Mouse (Mus musculus): Measurements from ENCODE around the gene Lysmd1. TPM values are rescaled to one million over a fixed set of nuclear protein-coding genes. Genes with fewer than 3 reads are reported as not detected.
"Not testable (repeated sequence)": the region's sequence is repeated elsewhere in the genome, so short reads cannot be mapped to it uniquely, and the experiment has no call there.

Gene Lysmd1
- total RNA-seq, 1 experiment, result 5.1 TPM

DNA sequence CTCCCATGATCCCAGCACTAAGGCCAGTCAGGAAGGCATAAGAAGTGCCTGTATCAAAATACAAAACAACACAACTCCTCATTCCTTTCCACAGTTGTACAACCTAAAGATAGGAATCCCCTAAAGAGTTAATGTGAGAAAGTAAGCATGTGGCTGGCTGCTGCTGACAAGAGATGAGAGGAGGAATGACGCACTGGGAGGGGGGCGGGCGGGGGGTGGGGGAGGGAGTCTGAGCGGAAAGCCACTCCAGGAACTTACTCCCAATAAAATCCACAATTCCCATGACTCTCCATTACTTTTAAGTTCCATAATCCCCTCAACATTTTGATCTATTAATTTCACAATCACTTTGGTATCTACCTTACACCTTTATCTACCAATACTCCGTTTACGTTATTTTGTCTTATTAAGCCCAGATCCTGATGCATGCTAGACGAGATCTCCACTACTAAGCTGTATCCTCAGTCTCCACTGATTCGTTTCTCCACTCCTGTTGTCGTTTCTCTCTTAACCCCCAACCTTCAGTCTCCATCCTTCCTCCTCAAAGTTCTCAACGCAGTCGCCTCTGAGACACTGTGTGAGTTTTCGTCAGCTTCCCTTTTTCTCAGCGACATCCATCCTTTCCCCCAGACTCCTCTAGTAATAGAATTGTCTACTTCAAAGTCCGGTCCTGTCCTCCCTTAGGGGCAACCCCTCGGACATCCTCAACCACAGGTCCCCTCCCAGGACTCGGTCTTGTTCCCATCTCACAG lies 28.1 kb upstream of the Lysmd1 start:
- Histone ChIP-seq H3K4me3 (ENCODE audit: insufficient read depth in 1 of 2, low read depth in 1 of 2, low read length in 2 of 2, poor library complexity in 1 of 2, severe bottlenecking in 1 of 2) (peak overlapping the region; percentile 85 to 89), H3K36me3 (ENCODE audit: control insufficient read depth, insufficient read depth, low read length, poor library complexity, severe bottlenecking) (peaks cover 5% of the 10 kb centered on the region; the same call in 1 of the 2 replicates), H3K9me3 (ENCODE audit: control insufficient read depth, insufficient read depth, low read depth, low read length) (no peaks in the 10 kb centered on the region), H3K4me1 (ENCODE audit: control insufficient read depth in 2 of 2, insufficient read depth in 2 of 2, low read length in 2 of 2, poor library complexity in 1 of 2) (peaks cover 0 to 1% of the 10 kb centered on the region in 2 experiments; a peak in 1 of 4 replicates), H3K27ac (ENCODE audit: insufficient read depth, low read depth, low read length, poor library complexity, severe bottlenecking) (peak overlapping the region; percentile 59), H3K9ac (ENCODE audit: insufficient read depth, low read depth, low read length, poor library complexity, severe bottlenecking) (peak overlapping the region; percentile 89)
- in situ Hi-C loops (cut with MboI; ENCODE audit: low sequenced_read_pairs in 2 of 2, unreplicated experiment in 2 of 2), result no loop called here
- no peak for TF ChIP-seq CHD2 (IDR thresholded peaks at IDR 0.05; ENCODE audit: low read depth, low read length)
- TF ChIP-seq HCFC1 (IDR thresholded peaks at IDR 0.05; ENCODE audit: borderline replicate concordance, insufficient read depth, low read length), result no peak
- TF ChIP-seq ZC3H11A (IDR thresholded peaks at IDR 0.05; ENCODE audit: borderline replicate concordance, low read depth, low read length), result no peak
- DNase-seq (ENCODE audit: low read depth, low spot score), result no peak

DNA sequence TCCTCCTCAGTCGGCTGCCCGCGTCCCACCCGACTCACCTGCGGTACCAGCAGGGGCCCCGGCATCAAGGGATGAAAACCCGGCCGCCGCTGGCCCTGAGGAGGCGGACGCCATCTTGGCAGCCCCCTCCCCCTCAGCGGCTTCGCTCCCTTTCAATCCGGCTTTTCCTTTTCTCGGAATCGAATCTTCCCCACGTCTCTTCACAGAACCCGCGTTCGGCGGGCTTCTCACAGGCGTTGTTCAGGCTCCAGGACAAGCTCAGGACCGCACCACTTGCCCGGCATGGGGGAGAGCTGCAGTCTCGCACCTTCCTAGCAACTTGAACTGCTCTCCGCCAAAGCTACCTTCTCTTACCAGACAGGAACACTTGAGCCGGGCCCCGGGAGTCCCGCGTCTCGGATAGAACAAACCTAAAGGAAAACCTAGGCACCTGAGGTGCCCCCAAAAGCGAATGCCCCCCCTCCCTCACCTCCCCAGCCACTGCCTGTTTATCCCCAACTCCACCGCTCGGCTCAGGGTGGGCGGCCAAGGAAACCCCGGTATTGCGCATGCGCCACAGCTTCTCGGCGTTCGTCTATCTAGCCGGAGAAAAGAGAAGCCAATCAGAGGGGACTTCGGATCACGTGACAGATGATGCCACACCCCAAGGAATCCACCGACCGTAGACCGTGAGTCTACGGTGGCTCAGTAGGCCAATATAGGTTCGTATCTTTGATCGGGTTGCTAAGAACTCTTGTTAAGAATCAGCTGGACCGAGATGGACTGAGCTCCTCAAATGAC lies 27.4 kb upstream of the Lysmd1 start, which contains the start of gene Pip5k1a:
TSS of gene Pip5k1a (minus strand) at position 593 of the 780 bp plus-strand sequence.
- H3K36me3 ChIP-seq (ENCODE audit: control insufficient read depth, insufficient read depth, low read length, poor library complexity, severe bottlenecking), result peaks cover 5% of the 10 kb centered on the region; the same call in 1 of the 2 replicates
- peaks cover 0 to 1% of the 10 kb centered on the region in 2 experiments; a peak in 1 of 4 replicates for H3K4me1 ChIP-seq (ENCODE audit: control insufficient read depth in 2 of 2, insufficient read depth in 2 of 2, low read length in 2 of 2, poor library complexity in 1 of 2)
- in situ Hi-C loops (cut with MboI; ENCODE audit: low sequenced_read_pairs in 2 of 2, unreplicated experiment in 2 of 2), result no loop called here
- TF ChIP-seq HCFC1 (IDR thresholded peaks at IDR 0.05; ENCODE audit: borderline replicate concordance, insufficient read depth, low read length), result peak; percentile 65; the same call in 1 of the 2 replicates
- TF ChIP-seq CHD2 (IDR thresholded peaks at IDR 0.05; ENCODE audit: low read depth, low read length), result no peak
- peak within 1 kb of the TSS; percentile 85 to 89 for H3K4me3 ChIP-seq (ENCODE audit: insufficient read depth in 1 of 2, low read depth in 1 of 2, low read length in 2 of 2, poor library complexity in 1 of 2, severe bottlenecking in 1 of 2)
- peak within 1 kb of the TSS; percentile 59 for H3K27ac ChIP-seq (ENCODE audit: insufficient read depth, low read depth, low read length, poor library complexity, severe bottlenecking)
- no peaks in the 10 kb centered on the region for H3K9me3 ChIP-seq (ENCODE audit: control insufficient read depth, insufficient read depth, low read depth, low read length)
- DNase-seq (ENCODE audit: low read depth, low spot score), result peak; percentile 96
- H3K9ac ChIP-seq (ENCODE audit: insufficient read depth, low read depth, low read length, poor library complexity, severe bottlenecking), result peak within 1 kb of the TSS; percentile 89

DNA sequence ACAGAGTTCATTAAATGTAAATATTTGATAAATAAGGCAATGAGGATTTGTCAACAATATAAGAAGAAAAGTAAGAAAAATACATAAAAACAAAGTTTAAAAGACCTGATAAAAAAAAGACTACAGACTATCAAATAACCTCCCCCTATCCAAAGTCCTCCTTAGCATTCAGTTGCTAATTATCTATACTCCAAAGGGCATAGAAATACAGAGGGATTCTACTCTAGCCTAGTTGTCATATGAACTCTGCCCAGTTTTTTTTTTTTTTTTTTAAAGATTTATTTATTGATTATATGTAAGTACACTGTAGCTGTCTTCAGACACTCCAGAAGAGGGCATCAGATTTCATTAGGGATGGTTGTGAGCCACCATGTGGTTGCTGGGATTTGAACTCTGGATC lies 26.6 kb upstream of the Lysmd1 start:
- H3K9ac ChIP-seq (ENCODE audit: insufficient read depth, low read depth, low read length, poor library complexity, severe bottlenecking); H3K9me3 ChIP-seq (ENCODE audit: control insufficient read depth, insufficient read depth, low read depth, low read length); H3K36me3 ChIP-seq (ENCODE audit: control insufficient read depth, insufficient read depth, low read length, poor library complexity, severe bottlenecking); H3K4me1 ChIP-seq (ENCODE audit: control insufficient read depth in 2 of 2, insufficient read depth in 2 of 2, low read length in 2 of 2, poor library complexity in 1 of 2); DNase-seq (ENCODE audit: low read depth, low spot score); in situ Hi-C loops (cut with MboI; ENCODE audit: low sequenced_read_pairs in 2 of 2, unreplicated experiment in 2 of 2); H3K27ac ChIP-seq (ENCODE audit: insufficient read depth, low read depth, low read length, poor library complexity, severe bottlenecking): not testable (repeated sequence)
- H3K4me3 ChIP-seq (ENCODE audit: insufficient read depth in 1 of 2, low read depth in 1 of 2, low read length in 2 of 2, poor library complexity in 1 of 2, severe bottlenecking in 1 of 2), result peak overlapping the region in 1 of 2 experiments; percentile 50; a peak in 2 of 4 replicates

DNA sequence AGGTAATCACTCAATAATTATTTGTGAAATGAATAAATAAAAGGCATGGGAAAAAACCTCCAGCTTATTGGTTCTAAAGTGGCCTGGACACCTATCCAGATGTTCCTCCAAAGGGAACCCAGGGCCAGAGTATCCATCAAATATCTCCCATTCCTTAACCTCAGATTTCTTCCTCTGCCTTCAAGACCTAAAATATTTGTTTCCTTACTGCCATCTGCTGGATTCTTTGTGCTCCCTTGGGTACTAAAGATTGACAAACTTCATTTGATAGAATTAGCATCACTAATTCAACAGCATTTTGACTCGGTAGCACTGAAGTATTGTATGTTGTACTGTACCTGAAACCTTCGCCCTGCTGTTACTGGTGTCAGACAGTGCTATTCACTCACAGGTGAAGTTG lies 26.0 kb upstream of the Lysmd1 start:
- H3K27ac ChIP-seq (ENCODE audit: insufficient read depth, low read depth, low read length, poor library complexity, severe bottlenecking), result no peak overlapping the region
- no peak overlapping the region for H3K4me3 ChIP-seq (ENCODE audit: insufficient read depth in 1 of 2, low read depth in 1 of 2, low read length in 2 of 2, poor library complexity in 1 of 2, severe bottlenecking in 1 of 2)
- DNase-seq (ENCODE audit: low read depth, low spot score), result no peak
- H3K9ac ChIP-seq (ENCODE audit: insufficient read depth, low read depth, low read length, poor library complexity, severe bottlenecking), result no peak overlapping the region
- TF ChIP-seq ZNF384 (IDR thresholded peaks at IDR 0.05; ENCODE audit: low read depth, low read length) (no peak), MAFK (IDR thresholded peaks at IDR 0.05; ENCODE audit: insufficient read depth, low read depth, low read length) (no peak), HCFC1 (IDR thresholded peaks at IDR 0.05; ENCODE audit: borderline replicate concordance, insufficient read depth, low read length) (no peak), CHD2 (IDR thresholded peaks at IDR 0.05; ENCODE audit: low read depth, low read length) (no peak), ZC3H11A (IDR thresholded peaks at IDR 0.05; ENCODE audit: borderline replicate concordance, low read depth, low read length) (no peak)
- peaks cover 2% of the 10 kb centered on the region; the same call in 1 of the 2 replicates for H3K36me3 ChIP-seq (ENCODE audit: control insufficient read depth, insufficient read depth, low read length, poor library complexity, severe bottlenecking)
- no peaks in the 10 kb centered on the region for H3K9me3 ChIP-seq (ENCODE audit: control insufficient read depth, insufficient read depth, low read depth, low read length)
- H3K4me1 ChIP-seq (ENCODE audit: control insufficient read depth in 2 of 2, insufficient read depth in 2 of 2, low read length in 2 of 2, poor library complexity in 1 of 2), result peaks cover 0 to 1% of the 10 kb centered on the region in 2 experiments; a peak in 1 of 4 replicates
- in situ Hi-C loops (cut with MboI; ENCODE audit: low sequenced_read_pairs in 2 of 2, unreplicated experiment in 2 of 2), result no loop called here
